Mouse (Mus musculus): Measurements from ENCODE around the gene Scgb1c1. TPM values are rescaled to one million over a fixed set of nuclear protein-coding genes. Genes with fewer than 3 reads are reported as not detected.

Gene Scgb1c1
- polyA plus RNA-seq, 1 experiment from 2014 or later, result not detected

DNA sequence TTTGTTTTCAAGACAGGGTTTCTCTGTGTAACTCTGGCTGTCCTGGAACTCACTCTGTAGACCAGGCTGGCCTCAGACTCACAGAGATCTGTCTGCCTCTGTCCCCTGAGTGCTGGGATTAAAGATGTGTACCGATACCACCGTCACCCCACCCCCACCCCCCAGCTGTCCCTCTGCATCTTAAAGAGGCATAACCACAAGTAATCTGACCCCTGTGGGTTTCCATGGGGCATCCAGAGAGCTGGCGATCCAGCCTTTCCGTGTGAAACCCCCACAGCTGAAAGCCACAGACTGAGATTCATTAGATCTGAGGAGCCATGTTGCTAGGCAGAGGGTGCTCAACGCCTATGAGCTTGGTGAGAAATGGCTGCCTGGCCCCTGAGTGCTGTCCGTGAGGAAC is 14.7 kb downstream of the Scgb1c1 start:
- H3K27ac ChIP-seq (ENCODE audit: low read depth, low read length), result no peak overlapping the region
- no peak overlapping the region for H3K4me3 ChIP-seq (ENCODE audit: low read depth, low read length)
- DNase-seq (ENCODE audit: low spot score, missing footprints) (peak; percentile 44), ATAC-seq (ENCODE audit: low FRiP score) (no peak)
- peaks cover 4% of the 10 kb centered on the region; the same call in 1 of the 2 replicates for H3K36me3 ChIP-seq (ENCODE audit: control insufficient read depth, insufficient read depth, low read length)
- 80% methylated on average over 6 of the region's 6 CpGs for WGBS
- H3K9me3 ChIP-seq (ENCODE audit: control insufficient read depth, low read length), result no peaks in the 10 kb centered on the region
- peaks cover 17% of the 10 kb centered on the region for H3K4me1 ChIP-seq (ENCODE audit: control insufficient read depth, insufficient read depth, low read length)
- H3K4me2 ChIP-seq, result no peak overlapping the region
- no peaks in the 10 kb centered on the region for H3K27me3 ChIP-seq (ENCODE audit: control insufficient read depth, insufficient read depth, low read length)
- H3K9ac ChIP-seq (ENCODE audit: low read length), result no peak overlapping the region

DNA sequence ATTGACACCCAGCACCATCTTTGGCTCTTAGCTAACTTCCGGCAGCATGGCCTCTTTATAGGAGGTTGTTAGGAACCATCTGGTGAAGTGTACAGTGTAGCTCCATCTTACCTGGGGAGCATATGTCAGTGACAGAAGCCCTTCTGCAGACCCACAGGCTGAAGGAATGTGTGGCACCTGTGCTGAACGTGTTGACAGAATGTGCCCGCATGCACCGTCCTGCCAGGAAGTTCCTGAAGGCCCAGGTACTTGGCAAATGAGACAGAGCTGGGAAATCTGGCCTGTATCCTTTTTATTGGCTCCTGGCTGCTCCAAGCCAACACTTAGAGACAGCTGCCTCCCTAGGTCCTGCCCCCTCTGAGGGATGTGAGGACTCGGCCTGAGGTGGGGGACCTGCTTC is 15.4 kb downstream of the Scgb1c1 start:
- Histone ChIP-seq H3K4me1 (ENCODE audit: control insufficient read depth, insufficient read depth, low read length) (peaks cover 10% of the 10 kb centered on the region), H3K4me3 (ENCODE audit: low read depth, low read length) (no peak overlapping the region), H3K9me3 (ENCODE audit: control insufficient read depth, low read length) (no peaks in the 10 kb centered on the region), H3K27me3 (ENCODE audit: control insufficient read depth, insufficient read depth, low read length) (no peaks in the 10 kb centered on the region), H3K27ac (ENCODE audit: low read depth, low read length) (no peak overlapping the region), H3K9ac (ENCODE audit: low read length) (no peak overlapping the region), H3K36me3 (ENCODE audit: control insufficient read depth, insufficient read depth, low read length) (peaks cover 4% of the 10 kb centered on the region; the same call in 1 of the 2 replicates), H3K4me2 (no peak overlapping the region)
- 89% methylated on average over 5 of the region's 5 CpGs for WGBS
- DNase-seq (ENCODE audit: low spot score, missing footprints) (peak; percentile 67), ATAC-seq (ENCODE audit: low FRiP score) (no peak)

DNA sequence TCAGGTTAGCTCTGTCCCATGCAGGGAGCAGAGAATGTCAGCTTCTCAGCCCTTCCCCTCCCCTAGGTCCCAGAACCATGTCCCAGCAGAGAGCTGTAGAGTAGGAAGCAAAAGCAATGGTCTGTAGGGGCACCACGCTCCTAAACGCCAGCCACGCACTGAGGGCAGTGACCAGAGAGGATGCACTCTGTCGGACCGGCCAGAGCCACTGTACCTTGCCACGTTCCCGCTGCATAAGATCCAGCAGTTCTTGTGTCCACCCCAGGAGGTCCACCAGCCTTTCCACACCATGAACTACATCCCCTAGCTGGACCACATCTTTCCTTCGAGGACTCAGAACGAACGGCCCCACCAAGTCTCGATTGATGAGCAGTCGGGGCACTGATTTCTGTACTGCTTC is 19.4 kb downstream of the Scgb1c1 start:
- Histone ChIP-seq H3K27me3 (ENCODE audit: control insufficient read depth, insufficient read depth, low read length) (no peaks in the 10 kb centered on the region), H3K4me2 (no peak overlapping the region), H3K4me1 (ENCODE audit: control insufficient read depth, insufficient read depth, low read length) (no peaks in the 10 kb centered on the region), H3K27ac (ENCODE audit: low read depth, low read length) (no peak overlapping the region), H3K36me3 (ENCODE audit: control insufficient read depth, insufficient read depth, low read length) (peaks cover 4% of the 10 kb centered on the region; the same call in 1 of the 2 replicates), H3K9ac (ENCODE audit: low read length) (no peak overlapping the region), H3K9me3 (ENCODE audit: control insufficient read depth, low read length) (no peaks in the 10 kb centered on the region), H3K4me3 (ENCODE audit: low read depth, low read length) (no peak overlapping the region)
- ATAC-seq (ENCODE audit: low FRiP score) (no peak), DNase-seq (ENCODE audit: low spot score, missing footprints) (no peak)
- WGBS, result 94% methylated on average over 12 of the region's 12 CpGs

DNA sequence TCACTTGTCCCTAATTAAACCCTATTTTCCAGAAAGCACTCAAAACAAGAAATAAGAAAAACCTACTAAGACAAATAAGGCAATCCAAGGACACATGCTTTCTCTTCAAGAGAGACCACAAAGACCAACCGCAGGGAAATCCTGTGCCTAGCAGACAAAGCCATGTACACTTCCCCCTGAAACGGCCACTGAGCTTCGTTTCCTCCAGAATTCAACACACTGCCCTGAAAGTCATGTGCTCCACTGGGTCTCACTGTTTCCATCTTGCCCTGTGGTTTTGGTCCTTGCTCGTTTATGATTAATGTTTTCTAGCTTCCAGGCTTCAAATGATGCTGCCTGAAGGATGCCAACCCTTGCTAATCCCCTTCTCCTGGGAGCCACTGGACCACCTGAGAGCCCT is 28.9 kb downstream of the Scgb1c1 start:
- Histone ChIP-seq H3K27ac (ENCODE audit: low read depth, low read length) (no peak overlapping the region), H3K9me3 (ENCODE audit: control insufficient read depth, low read length) (no peaks in the 10 kb centered on the region), H3K4me3 (ENCODE audit: low read depth, low read length) (no peak overlapping the region), H3K36me3 (ENCODE audit: control insufficient read depth, insufficient read depth, low read length) (peaks cover 4% of the 10 kb centered on the region; the same call in 1 of the 2 replicates), H3K4me1 (ENCODE audit: control insufficient read depth, insufficient read depth, low read length) (no peaks in the 10 kb centered on the region), H3K27me3 (ENCODE audit: control insufficient read depth, insufficient read depth, low read length) (no peaks in the 10 kb centered on the region), H3K9ac (ENCODE audit: low read length) (no peak overlapping the region), H3K4me2 (no peak overlapping the region)
- ATAC-seq (ENCODE audit: low FRiP score) (no peak), DNase-seq (ENCODE audit: low spot score, missing footprints) (no peak)
- 91% methylated on average over 4 of the region's 4 CpGs for WGBS

DNA sequence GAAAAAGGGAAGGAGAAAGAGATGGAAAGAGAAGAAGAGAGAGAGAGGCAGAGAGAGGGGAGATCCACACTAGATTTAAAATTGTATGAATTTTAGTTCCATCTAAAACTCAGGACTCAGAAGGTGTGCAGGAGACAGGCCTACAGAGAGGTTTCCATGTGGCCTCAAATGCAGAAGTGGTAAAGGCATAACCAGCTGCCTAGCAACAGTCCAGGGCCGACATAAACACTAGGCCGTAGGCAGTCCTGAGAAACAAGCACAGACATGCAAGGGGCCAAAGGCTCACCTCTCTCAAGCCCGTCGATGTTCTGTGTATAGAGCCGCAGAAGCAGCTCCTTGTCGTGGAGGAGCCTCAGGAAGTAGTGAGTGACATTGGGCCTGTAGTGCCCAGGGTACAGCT is 32.0 kb downstream of the Scgb1c1 start:
- Histone ChIP-seq H3K9ac (ENCODE audit: low read length) (no peak overlapping the region), H3K4me1 (ENCODE audit: control insufficient read depth, insufficient read depth, low read length) (peaks cover 3% of the 10 kb centered on the region; the same call in 1 of the 2 replicates), H3K9me3 (ENCODE audit: control insufficient read depth, low read length) (no peaks in the 10 kb centered on the region), H3K27me3 (ENCODE audit: control insufficient read depth, insufficient read depth, low read length) (no peaks in the 10 kb centered on the region), H3K36me3 (ENCODE audit: control insufficient read depth, insufficient read depth, low read length) (peaks cover 4% of the 10 kb centered on the region; the same call in 1 of the 2 replicates), H3K4me2 (no peak overlapping the region), H3K4me3 (ENCODE audit: low read depth, low read length) (no peak overlapping the region), H3K27ac (ENCODE audit: low read depth, low read length) (no peak overlapping the region)
- 88% methylated on average over 6 of the region's 6 CpGs for WGBS
- no peak for DNase-seq (ENCODE audit: low spot score, missing footprints)
- no peak for ATAC-seq (ENCODE audit: low FRiP score)

DNA sequence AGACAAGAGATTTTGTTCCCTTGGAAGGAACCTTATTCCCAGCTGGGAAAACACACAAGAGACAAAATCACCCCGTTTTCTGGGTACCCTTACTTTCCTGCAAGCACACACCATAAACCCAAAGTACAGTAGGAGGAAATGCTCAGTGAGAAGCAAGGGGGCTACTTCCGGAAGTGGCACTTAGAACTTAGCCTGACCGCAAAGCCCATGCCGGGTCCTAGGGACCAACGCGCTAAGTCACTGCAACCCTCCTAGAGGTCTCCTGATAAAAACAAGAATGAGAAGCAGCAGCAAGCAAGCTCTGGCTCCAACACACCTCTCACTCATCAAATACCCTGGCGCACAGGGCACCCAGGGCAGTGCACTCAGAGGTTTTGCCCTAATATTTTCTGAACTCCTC is 34.0 kb downstream of the Scgb1c1 start:
- Histone ChIP-seq H3K27ac (ENCODE audit: low read depth, low read length) (no peak overlapping the region), H3K27me3 (ENCODE audit: control insufficient read depth, insufficient read depth, low read length) (no peaks in the 10 kb centered on the region), H3K36me3 (ENCODE audit: control insufficient read depth, insufficient read depth, low read length) (peaks cover 4% of the 10 kb centered on the region; the same call in 1 of the 2 replicates), H3K4me3 (ENCODE audit: low read depth, low read length) (no peak overlapping the region), H3K9me3 (ENCODE audit: control insufficient read depth, low read length) (no peaks in the 10 kb centered on the region), H3K4me1 (ENCODE audit: control insufficient read depth, insufficient read depth, low read length) (peaks cover 8% of the 10 kb centered on the region), H3K9ac (ENCODE audit: low read length) (no peak overlapping the region), H3K4me2 (no peak overlapping the region)
- DNase-seq (ENCODE audit: low spot score, missing footprints) (no peak), ATAC-seq (ENCODE audit: low FRiP score) (no peak)
- 92% methylated on average over 7 of the region's 7 CpGs for WGBS

DNA sequence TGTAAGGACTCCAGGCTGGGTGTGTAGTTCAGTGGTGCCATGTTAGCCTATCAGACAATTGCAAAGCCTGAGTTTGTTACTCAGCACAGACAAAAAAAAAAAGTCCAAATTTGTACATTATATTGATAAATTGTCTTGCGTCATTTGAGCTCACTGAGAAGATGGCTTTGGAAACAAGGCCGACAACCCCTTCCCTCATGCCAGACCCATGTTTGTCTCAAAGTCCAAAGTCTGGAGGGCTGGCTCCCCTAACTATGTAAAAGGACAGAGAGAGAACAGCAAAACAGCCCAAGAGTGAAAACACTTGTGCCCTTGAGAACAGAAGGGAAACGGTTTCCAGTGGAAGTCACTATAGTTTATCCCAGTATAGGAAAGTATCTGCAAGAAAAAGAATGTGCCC is 35.1 kb downstream of the Scgb1c1 start:
- Histone ChIP-seq H3K27ac (ENCODE audit: low read depth, low read length) (no peak overlapping the region), H3K27me3 (ENCODE audit: control insufficient read depth, insufficient read depth, low read length) (no peaks in the 10 kb centered on the region), H3K4me3 (ENCODE audit: low read depth, low read length) (no peak overlapping the region), H3K9ac (ENCODE audit: low read length) (no peak overlapping the region), H3K36me3 (ENCODE audit: control insufficient read depth, insufficient read depth, low read length) (peaks cover 4% of the 10 kb centered on the region; the same call in 1 of the 2 replicates), H3K4me2 (no peak overlapping the region), H3K9me3 (ENCODE audit: control insufficient read depth, low read length) (no peaks in the 10 kb centered on the region), H3K4me1 (ENCODE audit: control insufficient read depth, insufficient read depth, low read length) (peaks cover 8% of the 10 kb centered on the region)
- no peak for ATAC-seq (ENCODE audit: low FRiP score)
- no peak for DNase-seq (ENCODE audit: low spot score, missing footprints)
- 91% methylated on average over 3 of the region's 3 CpGs for WGBS

DNA sequence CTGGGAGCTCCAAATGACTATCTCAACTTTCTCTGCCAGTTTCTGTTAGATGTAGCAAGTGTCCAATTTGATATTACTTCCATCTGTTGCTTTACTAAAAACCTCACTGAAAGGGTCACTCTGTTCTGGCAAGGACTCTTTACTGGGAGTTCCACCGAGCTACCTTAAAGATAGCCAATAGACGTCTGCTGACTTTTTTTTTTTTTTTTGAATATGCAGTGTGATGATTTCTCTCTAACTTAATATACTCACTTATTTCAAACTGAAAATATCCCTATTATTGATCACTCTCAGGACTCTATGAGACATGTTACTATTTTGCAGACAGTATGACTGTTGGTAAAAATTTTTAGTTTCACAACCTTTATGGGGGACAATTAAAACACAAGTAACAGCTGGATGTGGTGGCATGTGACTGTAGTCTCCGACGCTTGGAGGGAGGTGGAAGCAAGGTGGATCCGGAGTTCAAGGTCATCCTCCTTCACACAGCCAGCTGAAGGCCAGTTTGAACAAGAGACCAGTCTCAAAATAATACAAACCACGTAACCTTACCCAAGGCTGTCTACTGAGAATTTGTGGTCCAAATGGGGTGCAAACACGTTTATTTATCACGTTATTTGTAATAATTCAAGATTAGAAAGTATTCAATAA is 35.6 kb downstream of the Scgb1c1 start:
- Histone ChIP-seq H3K4me2 (peak overlapping the region; percentile 85), H3K27me3 (ENCODE audit: control insufficient read depth, insufficient read depth, low read length) (no peaks in the 10 kb centered on the region), H3K36me3 (ENCODE audit: control insufficient read depth, insufficient read depth, low read length) (0 out of 2 replicates have a peak, but pooled peaks cover 2% of the 10 kb centered on the region), H3K9me3 (ENCODE audit: control insufficient read depth, low read length) (no peaks in the 10 kb centered on the region), H3K4me3 (ENCODE audit: low read depth, low read length) (peak overlapping the region; percentile 52), H3K27ac (ENCODE audit: low read depth, low read length) (no peak overlapping the region), H3K9ac (ENCODE audit: low read length) (peak overlapping the region; percentile 49), H3K4me1 (ENCODE audit: control insufficient read depth, insufficient read depth, low read length) (peaks cover 8% of the 10 kb centered on the region)
- no peak for DNase-seq (ENCODE audit: low spot score, missing footprints)
- no peak for ATAC-seq (ENCODE audit: low FRiP score)
- WGBS, result 35% methylated on average over 8 of the region's 8 CpGs

DNA sequence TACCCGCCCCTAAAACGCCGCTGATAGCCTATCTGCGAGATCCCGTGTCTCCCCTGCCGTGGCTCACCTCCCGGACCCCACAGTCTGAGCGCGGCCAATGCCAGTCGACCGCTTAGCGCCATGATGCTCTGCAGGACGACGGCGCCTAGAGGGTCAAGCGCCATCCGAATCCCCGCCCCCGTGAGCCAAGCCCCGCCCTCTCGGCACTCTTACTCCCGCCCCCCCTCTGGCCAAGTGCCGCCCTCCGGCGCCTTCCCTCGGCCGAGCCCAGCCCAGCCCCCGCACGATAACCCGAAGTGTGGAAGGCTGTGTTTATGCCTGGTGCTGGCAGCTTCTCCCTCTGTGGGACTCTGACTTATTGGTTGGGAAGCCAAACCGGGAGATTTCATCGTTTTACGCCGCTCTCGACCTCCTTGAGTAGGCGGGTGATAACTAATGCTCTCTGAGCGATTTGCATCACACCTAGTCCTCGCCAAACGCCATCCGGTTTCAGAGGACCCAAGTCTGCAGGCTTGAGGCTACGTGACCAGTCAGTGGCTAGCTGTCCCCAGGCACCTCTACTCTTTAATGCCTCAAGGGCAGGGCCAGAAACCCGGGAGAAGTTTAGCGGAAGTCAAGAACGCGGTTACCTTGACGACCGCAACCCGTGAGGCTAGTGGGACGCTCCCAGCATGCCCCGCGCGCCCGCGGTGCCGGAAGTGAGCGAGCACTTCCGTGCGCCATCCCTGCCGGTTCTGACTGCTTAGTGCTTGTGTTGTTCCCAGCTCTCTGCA is 36.5 kb downstream of the Scgb1c1 start, which contains the start of the genes Psmd13 and Sirt3:
Psmd13 (plus strand) TSS at position 273 of the 773 bp plus-strand sequence.
Sirt3 (minus strand) TSS at position 614 of the 773 bp plus-strand sequence.
- Histone ChIP-seq H3K4me3 (ENCODE audit: low read depth, low read length) (peak within 1 kb of the TSS; percentile 52), H3K36me3 (ENCODE audit: control insufficient read depth, insufficient read depth, low read length) (no peaks in the 10 kb centered on the region), H3K4me1 (ENCODE audit: control insufficient read depth, insufficient read depth, low read length) (peaks cover 8% of the 10 kb centered on the region), H3K27me3 (ENCODE audit: control insufficient read depth, insufficient read depth, low read length) (no peaks in the 10 kb centered on the region), H3K27ac (ENCODE audit: low read depth, low read length) (peak within 1 kb of the TSS; percentile 75), H3K9ac (ENCODE audit: low read length) (peak within 1 kb of the TSS; percentile 49), H3K9me3 (ENCODE audit: control insufficient read depth, low read length) (no peaks in the 10 kb centered on the region), H3K4me2 (peak within 1 kb of the TSS; percentile 85)
- ATAC-seq (ENCODE audit: low FRiP score) (peak; percentile 95), DNase-seq (ENCODE audit: low spot score, missing footprints) (peak; percentile 99)
- under 1% methylated on average over 59 of the region's 59 CpGs for WGBS

All from midbrain, embryonic 11.5 days (tissue).